Mouse (Mus musculus): ENCODE measurements around the gene Arhgef2. TPM values are rescaled to one million over a fixed set of nuclear protein-coding genes. Genes with fewer than 3 reads are reported as not detected.
A peak's percentile ranks its signal among the peaks of the same experiment; 100 is the strongest.

Gene Arhgef2
- total RNA-seq, 2 experiments from 2014 or later: 239 to 266 TPM

DNA sequence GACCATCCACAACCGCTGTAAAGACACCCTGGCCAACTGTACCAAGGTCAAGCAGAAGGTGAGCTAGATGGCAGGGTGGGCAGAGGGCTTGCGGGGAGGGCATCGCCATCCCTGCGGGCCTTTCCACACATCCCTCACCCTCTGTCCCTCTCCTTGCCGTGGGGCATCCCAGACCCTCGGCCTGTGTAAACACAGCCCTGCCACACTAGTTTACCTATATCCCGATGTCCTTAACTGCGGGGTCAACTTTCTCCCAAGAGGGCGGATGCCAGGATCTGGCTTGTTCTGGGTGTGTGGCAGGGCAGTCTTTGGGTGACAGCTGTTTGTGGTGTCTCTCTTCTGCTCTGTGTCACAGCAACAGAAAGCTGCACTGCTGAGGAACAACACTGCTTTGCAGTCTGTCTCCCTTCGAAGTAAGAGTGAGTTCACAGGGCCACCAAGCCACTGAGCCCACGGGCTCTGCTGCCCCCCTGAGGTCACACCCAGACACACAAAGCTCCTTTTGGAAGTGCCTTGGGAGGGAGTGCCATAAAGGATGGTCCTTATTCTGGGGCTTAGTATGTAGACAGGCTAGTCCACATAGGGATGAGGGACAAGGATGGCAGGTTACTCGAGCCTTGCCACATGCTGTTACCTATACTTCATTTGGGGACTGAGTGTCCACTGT lies 26.3 kb downstream of the Arhgef2 start:
- DNase-seq (ENCODE audit: extremely low spot score in 1 of 2, low spot score in 2 of 2): no peak
- TF ChIP-seq CTCF (IDR thresholded peaks at IDR 0.05): peak; percentile 51
- intact Hi-C loops (cut with DNase I): loop anchor here (1.0 kb wide), 1 partner anchor 9 kb away; no protein-coding TSS in a partner anchor
- Histone ChIP-seq H3K4me3 (peak overlapping the region; percentile 59), H3K27ac (peak overlapping the region; percentile 98; the same call in 1 of the 2 replicates)

DNA sequence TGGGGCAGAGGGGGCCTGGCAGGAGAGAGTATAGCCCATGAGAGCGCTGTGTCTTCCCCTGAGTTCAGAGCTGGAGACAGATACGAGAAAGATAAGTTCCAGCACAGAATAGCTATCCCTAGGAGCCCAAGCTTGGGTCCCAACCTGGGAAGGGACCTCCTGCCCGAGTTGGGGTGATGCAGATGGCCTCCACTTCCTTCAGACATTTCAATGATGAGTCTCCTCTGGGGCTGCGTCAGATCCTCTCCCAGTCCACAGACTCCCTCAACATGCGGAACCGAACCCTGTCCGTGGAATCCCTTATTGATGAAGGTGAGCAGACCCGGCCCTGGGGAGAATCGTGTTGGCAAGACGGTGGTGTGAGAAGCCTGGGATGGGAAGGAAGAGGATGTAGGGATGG lies 27.3 kb downstream of the Arhgef2 start:
- Histone ChIP-seq H3K27ac (0 out of 2 replicates have a peak overlapping the region, but pooled peaks have one; percentile 21), H3K4me3 (peak overlapping the region; percentile 11; the same call in 1 of the 2 replicates)
- intact Hi-C loops (cut with DNase I): no loop called here
- no peak for DNase-seq (ENCODE audit: extremely low spot score in 1 of 2, low spot score in 2 of 2)
- no peak for TF ChIP-seq CTCF (IDR thresholded peaks at IDR 0.05)

DNA sequence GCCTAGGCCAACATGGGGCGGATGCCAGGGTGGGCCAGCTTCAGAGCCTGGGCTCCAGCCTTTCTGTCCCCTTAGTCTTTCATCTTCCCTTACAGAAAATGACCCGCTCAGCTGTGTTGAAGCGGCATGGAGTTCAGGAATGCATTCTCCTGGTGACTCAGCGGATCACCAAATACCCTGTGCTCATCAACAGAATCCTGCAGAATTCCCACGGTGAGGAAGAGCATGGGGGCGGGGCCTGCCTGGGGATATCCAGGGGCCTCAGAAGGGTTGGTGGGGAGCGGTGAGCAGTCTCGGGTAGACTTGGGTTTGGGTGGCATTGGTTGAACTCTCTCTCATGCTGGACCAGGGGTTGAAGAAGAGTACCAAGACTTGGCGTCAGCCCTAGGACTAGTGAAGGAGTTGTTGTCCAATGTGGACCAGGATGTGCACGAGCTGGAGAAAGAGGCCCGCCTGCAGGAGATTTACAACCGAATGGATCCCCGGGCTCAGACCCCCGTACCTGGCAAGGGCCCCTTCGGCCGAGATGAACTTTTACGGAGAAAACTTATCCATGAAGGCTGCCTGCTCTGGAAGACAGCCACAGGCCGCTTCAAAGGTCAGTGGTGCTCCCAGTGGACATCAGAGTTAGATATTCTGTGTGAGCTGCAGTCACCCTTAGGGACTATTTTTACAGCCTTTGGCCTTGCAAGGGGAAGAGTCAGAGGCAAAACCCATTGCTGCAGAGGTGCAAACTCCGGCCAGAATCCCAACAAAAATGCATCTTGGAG lies 29.9 kb downstream of the Arhgef2 start:
- DNase-seq (ENCODE audit: extremely low spot score in 1 of 2, low spot score in 2 of 2): no peak
- TF ChIP-seq CTCF (IDR thresholded peaks at IDR 0.05): no peak
- intact Hi-C loops (cut with DNase I): no loop called here
- peak overlapping the region; percentile 6; the same call in 1 of the 2 replicates for H3K4me3 ChIP-seq
- peak overlapping the region; percentile 76 for H3K27ac ChIP-seq

DNA sequence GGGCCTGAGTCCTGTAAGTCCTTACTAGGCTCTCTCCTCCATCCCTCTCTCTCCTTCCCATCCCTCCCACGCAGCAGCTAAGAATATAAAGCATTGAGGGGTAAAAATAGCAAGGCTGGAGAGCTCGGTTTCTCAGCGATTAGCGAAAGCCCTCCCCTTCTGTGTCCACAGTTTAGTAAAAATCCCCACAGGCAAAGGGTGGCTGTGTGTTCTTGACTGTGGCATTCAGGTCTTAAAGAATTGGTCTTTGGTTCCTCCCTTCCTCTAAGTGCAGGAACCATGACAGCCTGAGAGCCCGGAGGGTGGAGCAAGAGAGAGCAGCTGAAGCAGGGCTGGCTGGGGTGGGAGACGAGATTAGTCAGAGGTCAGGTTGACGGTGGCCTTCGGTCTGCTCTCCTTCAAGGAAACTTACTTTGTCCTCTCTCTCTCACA lies 30.8 kb downstream of the Arhgef2 start:
- peak overlapping the region; percentile 6; the same call in 1 of the 2 replicates for H3K4me3 ChIP-seq
- intact Hi-C loops (cut with DNase I): no loop called here
- H3K27ac ChIP-seq: peak overlapping the region; percentile 76
- no peak for DNase-seq (ENCODE audit: extremely low spot score in 1 of 2, low spot score in 2 of 2)
- TF ChIP-seq CTCF (IDR thresholded peaks at IDR 0.05): no peak

DNA sequence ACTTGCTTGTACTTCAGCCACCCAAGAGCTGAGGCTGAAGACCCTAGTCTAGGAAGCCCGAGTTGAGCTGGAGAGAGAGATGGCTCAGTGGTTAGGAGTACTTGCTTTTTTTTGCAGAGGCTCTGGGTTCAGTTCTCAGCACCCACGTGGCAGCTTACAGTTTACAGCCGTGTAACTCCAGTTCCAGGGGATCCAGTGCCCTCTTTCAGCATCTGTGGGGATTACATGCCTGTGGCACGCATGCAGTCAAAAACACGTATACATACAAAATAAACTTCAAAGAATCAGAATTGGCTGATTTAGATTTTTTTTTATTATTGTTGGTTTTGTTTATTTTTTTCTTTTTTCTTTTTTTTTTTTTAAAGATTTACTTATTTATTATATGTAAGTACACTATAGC lies 31.4 kb downstream of the Arhgef2 start:
- peak overlapping the region; percentile 76; the same call in 1 of the 2 replicates for H3K27ac ChIP-seq
- no peak overlapping the region for H3K4me3 ChIP-seq
- no peak for DNase-seq (ENCODE audit: extremely low spot score in 1 of 2, low spot score in 2 of 2)
- intact Hi-C loops (cut with DNase I): no loop called here
- TF ChIP-seq CTCF (IDR thresholded peaks at IDR 0.05): no peak; the same call in 1 of the 2 replicates

DNA sequence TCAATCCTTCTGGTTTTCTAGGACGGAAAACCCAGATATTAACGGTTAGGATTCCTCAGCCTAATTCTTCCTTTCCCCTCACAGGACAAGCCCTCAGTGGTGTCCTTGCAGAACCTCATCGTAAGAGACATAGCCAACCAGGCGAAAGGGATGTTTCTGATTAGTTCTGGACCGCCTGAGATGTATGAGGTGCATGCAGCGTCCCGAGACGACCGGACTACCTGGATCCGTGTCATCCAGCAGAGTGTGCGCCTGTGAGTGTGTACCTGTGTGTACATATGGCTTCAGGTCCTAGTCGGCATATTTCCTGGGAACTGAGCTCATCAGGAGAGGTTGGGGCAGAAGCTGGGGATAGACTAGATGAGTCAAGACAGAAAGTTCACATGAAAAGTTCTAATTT lies 33.5 kb downstream of the Arhgef2 start:
- DNase-seq (ENCODE audit: extremely low spot score in 1 of 2, low spot score in 2 of 2): no peak
- H3K27ac ChIP-seq: no peak overlapping the region
- intact Hi-C loops (cut with DNase I): no loop called here
- no peak for TF ChIP-seq CTCF (IDR thresholded peaks at IDR 0.05)
- H3K4me3 ChIP-seq: no peak overlapping the region

DNA sequence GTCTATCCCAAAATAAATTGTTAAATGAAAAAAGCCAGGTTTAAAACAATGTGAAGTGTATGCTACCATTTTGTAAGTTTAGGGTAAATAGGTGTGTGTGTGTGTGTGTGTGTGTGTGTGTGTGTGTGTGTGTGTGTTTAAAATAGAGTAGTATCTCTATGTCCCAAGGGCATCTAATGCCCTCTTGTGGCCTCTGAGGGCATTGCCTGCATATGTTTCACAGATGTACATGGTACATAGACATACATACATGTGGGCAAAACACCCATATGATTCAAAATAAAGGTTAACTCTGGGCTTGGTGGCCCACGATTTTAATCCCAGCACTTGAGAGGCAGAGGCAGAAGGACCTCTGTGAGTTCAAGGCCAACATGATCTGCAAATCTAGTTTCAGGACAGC lies 34.9 kb downstream of the Arhgef2 start:
- TF ChIP-seq CTCF (IDR thresholded peaks at IDR 0.05): peak; percentile 52
- DNase-seq (ENCODE audit: extremely low spot score in 1 of 2, low spot score in 2 of 2): peak in 1 of 2 experiments; percentile 46
- intact Hi-C loops (cut with DNase I): loop anchor here (1.0 kb wide), 1 partner anchor 33 kb away; no protein-coding TSS in a partner anchor
- Histone ChIP-seq H3K4me3 (no peak overlapping the region), H3K27ac (no peak overlapping the region)

DNA sequence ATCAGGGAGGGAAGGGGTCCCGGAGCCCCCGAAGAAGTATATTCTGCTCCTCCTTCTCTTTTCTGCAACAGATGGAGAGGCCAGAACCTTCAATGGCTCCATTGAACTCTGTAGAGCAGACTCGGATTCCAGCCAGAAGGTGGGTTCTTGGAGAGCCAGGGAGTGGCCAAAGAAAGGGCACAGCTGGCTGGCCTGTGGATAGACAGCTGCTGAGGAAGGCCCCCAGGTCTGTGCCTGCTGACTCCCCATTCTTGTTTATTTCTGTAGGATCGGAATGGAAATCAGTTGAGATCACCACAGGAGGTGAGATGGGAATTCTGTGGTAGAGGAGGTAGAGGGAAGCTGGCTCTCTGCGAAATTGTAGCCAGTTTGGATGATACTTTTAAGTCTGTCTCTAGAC lies 37.3 kb downstream of the Arhgef2 start:
- no peak for DNase-seq (ENCODE audit: extremely low spot score in 1 of 2, low spot score in 2 of 2)
- no peak for TF ChIP-seq CTCF (IDR thresholded peaks at IDR 0.05)
- intact Hi-C loops (cut with DNase I): no loop called here
- Histone ChIP-seq H3K27ac (no peak overlapping the region), H3K4me3 (no peak overlapping the region)

DNA sequence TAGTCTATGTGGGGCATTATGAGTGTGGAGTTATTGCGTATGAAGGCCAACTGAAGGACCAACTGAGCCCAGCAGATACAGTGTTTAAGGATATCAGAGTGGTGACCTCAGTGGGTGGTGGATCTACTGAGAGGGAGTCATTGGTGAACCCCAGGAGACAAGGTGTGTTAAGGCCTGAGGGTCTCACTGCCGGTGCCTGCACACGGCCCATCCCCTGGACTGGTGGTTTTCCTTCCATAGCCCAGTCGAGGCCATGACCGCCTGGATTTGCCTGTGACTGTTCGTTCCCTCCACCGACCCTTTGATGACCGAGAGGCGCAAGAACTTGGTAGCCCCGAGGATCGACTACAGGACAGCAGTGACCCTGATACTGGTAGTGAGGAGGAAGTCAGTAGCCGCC lies 40.2 kb downstream of the Arhgef2 start:
- no peak for DNase-seq (ENCODE audit: extremely low spot score in 1 of 2, low spot score in 2 of 2)
- no peak overlapping the region for H3K4me3 ChIP-seq
- no peak overlapping the region for H3K27ac ChIP-seq
- intact Hi-C loops (cut with DNase I): no loop called here
- no peak for TF ChIP-seq CTCF (IDR thresholded peaks at IDR 0.05)

DNA sequence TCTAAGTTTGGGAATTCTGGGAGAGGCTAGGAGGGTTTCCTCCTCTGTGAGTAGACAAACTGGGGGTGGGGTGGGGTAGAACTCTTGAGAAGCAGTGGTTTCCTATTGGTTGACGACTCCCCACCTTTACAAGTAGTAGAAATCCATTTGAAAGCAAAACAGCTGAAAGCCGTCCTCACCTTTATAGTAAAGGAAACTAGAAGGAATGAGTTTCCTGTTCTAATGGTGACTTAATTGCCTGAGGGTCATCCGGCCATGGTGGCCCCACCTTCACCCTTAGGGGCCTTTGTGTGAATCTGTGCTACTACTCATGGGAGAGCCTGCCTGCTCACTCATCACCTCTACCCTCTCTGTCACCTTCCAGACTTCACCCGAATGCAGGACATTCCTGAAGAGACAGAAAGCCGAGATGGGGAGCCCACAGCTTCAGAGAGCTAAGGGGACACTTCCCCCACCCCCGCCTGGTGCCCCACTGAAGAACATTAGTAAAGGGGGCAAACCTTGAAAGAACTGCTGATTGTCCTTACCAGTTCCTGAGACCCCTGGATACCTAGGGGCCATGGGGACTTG lies 40.7 kb downstream of the Arhgef2 start:
- intact Hi-C loops (cut with DNase I): no loop called here
- no peak for DNase-seq (ENCODE audit: extremely low spot score in 1 of 2, low spot score in 2 of 2)
- H3K4me3 ChIP-seq: no peak overlapping the region

DNA sequence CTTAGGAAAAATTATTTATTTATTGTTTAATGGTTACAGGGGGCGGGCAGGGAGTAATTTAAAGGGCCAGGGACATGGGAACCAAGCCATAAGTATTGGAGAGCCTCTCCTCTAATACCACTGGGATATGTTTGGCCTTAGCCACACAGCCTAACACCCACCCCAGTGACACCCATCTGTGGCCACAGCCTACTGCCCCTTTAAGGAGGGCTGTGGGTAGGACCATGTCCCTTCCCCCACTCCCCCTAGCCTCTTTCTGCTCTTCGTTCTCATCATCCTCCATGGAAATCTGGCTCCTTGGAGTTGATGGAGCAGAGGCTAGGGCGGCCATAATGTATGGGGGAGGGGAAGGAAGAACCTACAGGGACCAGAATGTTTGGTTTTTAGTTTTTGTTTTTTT lies 41.3 kb downstream of the Arhgef2 start:
- no peak for DNase-seq (ENCODE audit: extremely low spot score in 1 of 2, low spot score in 2 of 2)
- no peak for TF ChIP-seq CTCF (IDR thresholded peaks at IDR 0.05)
- no peak overlapping the region for H3K27ac ChIP-seq
- intact Hi-C loops (cut with DNase I): no loop called here
- H3K4me3 ChIP-seq: no peak overlapping the region

More for the DNA sequence above, 40.7 kb downstream of the Arhgef2 start:
- no peak overlapping the region for H3K27ac ChIP-seq
- TF ChIP-seq CTCF (IDR thresholded peaks at IDR 0.05): no peak

All from left cerebral cortex, adult 2 months (tissue).